Mouse (Mus musculus) adrenal gland, postnatal 4 days (tissue): ENCODE measurements around the gene Rgs10. TPM values are rescaled to one million over a fixed set of nuclear protein-coding genes. Genes with fewer than 3 reads are reported as not detected.
"Not testable (repeated sequence)": the region's sequence is repeated elsewhere in the genome, so short reads cannot be mapped to it uniquely, and the experiment has no call there.

ENCODE experiments used
- DNase-seq, 2 experiments: peaks; one replicate each; pipeline ENCODE4 v3.0.0; 2021 to 2022; ENCODE audit warnings: low spot score in 2 of 2, mixed read lengths in 2 of 2
- total RNA-seq, 2 experiments: library from RNA; stranded (reverse); gene quantifications; 2 replicates each; pipeline ENCODE4 v1.2.3; 2021

Gene Rgs10
- total RNA-seq, 2 experiments from 2014 or later, result 11.5 to 12.0 TPM

GRCm38 (mm10) chr7:128346991-128347390 is 71.6 kb downstream of the Rgs10 start:
- DNase-seq, result no peak

- no peak for DNase-seq
Measured at GRCm38 (mm10) chr7:128346522-128346921, 72.0 kb downstream of the Rgs10 start.

DNA sequence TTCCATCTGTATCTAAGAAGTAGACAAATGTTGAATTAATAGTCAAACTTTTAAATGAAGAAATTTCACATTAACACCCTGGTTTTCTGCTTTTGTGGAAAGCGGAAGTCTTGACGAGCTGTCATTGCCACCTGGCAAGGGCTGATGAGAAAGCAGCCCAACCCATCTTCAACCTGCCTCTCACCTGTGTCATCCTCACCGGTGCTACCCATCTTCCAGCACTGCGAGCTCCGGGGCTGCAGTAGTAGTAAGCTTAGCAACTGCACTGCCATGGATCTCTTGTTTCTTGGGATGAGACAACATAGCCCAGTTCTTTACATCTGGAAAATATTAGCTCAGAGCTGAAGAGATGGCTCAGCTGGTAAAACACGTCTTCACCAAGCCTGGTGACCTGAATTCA is 72.9 kb downstream of the Rgs10 start:
- DNase-seq, result no peak

GRCm38 (mm10) chr7:128344928-128345653 is 73.5 kb downstream of the Rgs10 start:
- DNase-seq, result peak; percentile 32 to 35

DNA sequence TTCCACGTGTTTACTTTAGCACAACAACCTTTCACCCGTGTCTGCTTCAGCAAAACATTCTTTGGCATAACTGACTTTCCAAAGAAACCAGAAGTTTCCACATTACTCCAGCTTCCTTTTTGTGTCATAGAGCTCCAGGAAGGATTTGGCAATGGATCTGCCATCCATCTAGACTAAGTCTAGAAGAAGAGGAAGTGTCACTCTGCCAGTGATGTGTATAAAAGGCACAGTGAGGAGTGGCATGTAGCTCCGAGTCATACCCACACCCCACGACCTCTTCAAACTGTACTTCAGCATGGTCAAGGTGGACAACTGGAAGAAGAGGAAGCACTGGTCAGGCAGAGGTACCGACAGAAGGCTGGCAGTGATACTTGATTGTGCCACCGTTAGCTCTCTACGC is 74.1 kb downstream of the Rgs10 start:
- DNase-seq, result no peak

DNA sequence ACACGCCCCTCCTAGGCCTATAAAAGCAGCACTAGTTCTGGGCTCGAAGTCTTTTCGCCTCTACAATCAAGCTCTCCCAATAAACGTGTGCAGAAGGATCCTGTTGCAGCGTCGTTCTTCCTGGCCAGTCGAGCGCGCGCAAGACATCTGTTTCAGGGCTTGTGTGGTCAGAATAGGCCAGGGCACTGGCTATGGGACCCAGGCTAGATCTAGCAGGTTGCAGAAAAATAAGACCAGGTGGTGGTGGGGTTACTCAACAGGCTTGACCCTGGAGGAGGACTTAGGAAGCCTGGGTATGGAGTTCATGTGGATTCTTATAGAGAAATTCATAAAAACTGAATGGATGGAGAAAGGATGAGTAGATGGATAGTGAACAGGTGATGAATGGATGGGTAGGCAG is 75.9 kb downstream of the Rgs10 start:
- not testable (repeated sequence) for DNase-seq

GRCm38 (mm10) chr7:128340321-128340720 is 78.2 kb downstream of the Rgs10 start:
- DNase-seq, result not testable (repeated sequence)

DNA sequence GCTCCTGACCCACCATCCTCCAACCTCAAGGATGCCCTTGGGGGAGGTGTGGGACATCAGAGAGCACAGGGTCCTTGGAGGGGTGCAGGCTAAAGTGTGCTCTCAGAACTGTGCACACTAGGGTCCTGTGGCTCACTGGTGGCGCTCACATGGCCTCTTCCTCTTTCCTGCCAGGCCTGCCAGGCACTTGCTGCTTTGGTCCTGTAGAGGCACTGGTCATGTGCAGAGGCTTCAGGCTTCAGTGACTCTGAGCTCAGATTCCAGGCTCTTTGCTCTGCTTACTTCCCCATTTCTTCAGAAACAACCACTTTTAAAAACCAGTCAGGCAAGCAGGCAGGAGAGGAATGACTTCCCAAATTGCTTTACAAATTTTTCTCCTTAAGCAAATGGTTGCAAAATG is 85.7 kb downstream of the Rgs10 start:
- no peak for DNase-seq

- DNase-seq, result no peak
Measured at GRCm38 (mm10) chr7:128330981-128331380, 87.6 kb downstream of the Rgs10 start.

- no peak for DNase-seq
Measured at GRCm38 (mm10) chr7:128324977-128325376, 93.6 kb downstream of the Rgs10 start.

Other genes starting within 250 kb of the Rgs10 start
- gene Cox6a2, start 212.4 kb downstream of the Rgs10 start, total RNA-seq, result 10 to 100 TPM; 15.8 to 26.8 TPM
- gene Armc5, start 181.4 kb downstream of the Rgs10 start, total RNA-seq, result 10 to 100 TPM; 23.7 to 25.2 TPM
- gene 9130023H24Rik, start 180.7 kb downstream of the Rgs10 start, total RNA-seq, result 1 to 10 TPM; 8.4 TPM
- gene Tgfb1i1, start 171.9 kb downstream of the Rgs10 start, total RNA-seq, result 10 to 100 TPM; 32.0 to 35.0 TPM
- gene Slc5a2, start 153.1 kb downstream of the Rgs10 start, total RNA-seq, result 10 to 100 TPM in 1 of 2 experiments, under 1 TPM in 1; 0.73 to 22.0 TPM
- 10 to 100 TPM; 39.3 to 39.4 TPM for gene BC017158, start 120.6 kb downstream of the Rgs10 start, total RNA-seq
- gene Tial1, start 43.0 kb upstream of the Rgs10 start, total RNA-seq, result 100 to 1,000 TPM; 119 to 121 TPM
- 10 to 100 TPM; 85.5 to 92.1 TPM for gene Bag3, start 104.9 kb upstream of the Rgs10 start, total RNA-seq
- 10 to 100 TPM; 31.2 to 41.9 TPM for gene Inpp5f, start 192.6 kb upstream of the Rgs10 start, total RNA-seq